16 mouse cellular contexts compared by ENCODE assay signal in the genomic region with DNA sequence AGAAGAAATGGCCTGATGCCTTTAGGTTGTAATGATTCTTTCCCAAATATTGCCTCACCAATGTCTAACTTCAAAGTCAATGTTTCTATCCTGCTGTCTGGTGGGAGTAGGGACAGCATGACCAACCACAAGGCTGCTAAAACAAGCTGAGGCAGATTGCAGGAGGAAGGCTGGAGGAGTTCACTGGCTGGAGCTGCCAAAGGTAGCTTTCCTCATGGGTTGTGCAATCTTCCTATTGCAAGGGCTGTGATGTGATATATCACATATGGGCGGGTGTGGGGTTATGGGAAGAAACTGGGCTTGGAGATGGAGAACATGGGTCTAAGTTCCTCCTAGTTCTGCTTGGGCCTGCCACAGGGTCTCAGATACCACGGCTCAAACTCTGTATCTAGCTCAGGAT.
DNase-seq lines count a peak whose midpoint lies in the region; ATAC-seq lines count a peak whose summit lies in the region.
"Had no signal": no experiment of that assay in that cellular context is flagged by ENCODE, and none has a peak within 500 bp of the region (broad histone marks: within the 10 kb centered on the region; RNA-seq: fewer than 3 reads in every experiment).

No protein-coding gene starts in this region.

- no peak for ATAC-seq in erythroid progenitor cell, adult 5-6 weeks (replicated peaks; ENCODE audit: low FRiP score, poor library complexity, severe bottlenecking)
- ATAC-seq: forebrain, embryonic 15.5 days; intestine, postnatal 0 days; midbrain, embryonic 13.5 days had no signal

- intact Hi-C loops in left cerebral cortex, postnatal 4 days (cut with DNase I): no loop called here

- DNase-seq in left cerebral cortex, adult 11 months (ENCODE audit: low spot score): peak; percentile 47
- DNase-seq in left cerebral cortex, postnatal 4 days: no peak
- peak; percentile 44 to 74 for DNase-seq in frontal cortex, postnatal 36 days (ENCODE audit: low spot score in 2 of 2)
- DNase-seq in lung, adult 18-20 months: peak; percentile 41 to 52
- DNase-seq in lung, postnatal 36 days: peak; percentile 51
- no peak for DNase-seq in urinary bladder, postnatal 25 days (ENCODE audit: low spot score)
- DNase-seq: adrenal gland, adult 2 months; cerebellum, adult 18-20 months; gastrocnemius, postnatal 14 days; heart, postnatal 14 days; kidney, postnatal 10 days; thymus, adult 18-20 months had no signal

Comparison
In these comparisons a context has a peak if more than half of its experiments do, and no peak if none do; other contexts are left out.
1. DNase-seq: peak in left cerebral cortex, adult 11 months (single experiment), frontal cortex, postnatal 36 days (2 of 2), lung, adult 18-20 months (2 of 2) and lung, postnatal 36 days (single experiment); none in left cerebral cortex, postnatal 4 days (single experiment) and urinary bladder, postnatal 25 days (single experiment).